Mouse (Mus musculus): ENCODE measurements around the gene Epb41l5. TPM values are rescaled to one million over a fixed set of nuclear protein-coding genes. Genes with fewer than 3 reads are reported as not detected.

Epb41l5 gene
- polyA plus RNA-seq (2012; rRNA removed): 14.5 and 16.4 TPM in 2 replicates

- DNase-seq (ENCODE audit: low read depth): no peak
Observed at GRCm38 (mm10) chr1:119648205-119649111, at the start of gene Epb41l5. Gene Epb41l5, minus strand, starts transcription at chr1:119649000.

DNA sequence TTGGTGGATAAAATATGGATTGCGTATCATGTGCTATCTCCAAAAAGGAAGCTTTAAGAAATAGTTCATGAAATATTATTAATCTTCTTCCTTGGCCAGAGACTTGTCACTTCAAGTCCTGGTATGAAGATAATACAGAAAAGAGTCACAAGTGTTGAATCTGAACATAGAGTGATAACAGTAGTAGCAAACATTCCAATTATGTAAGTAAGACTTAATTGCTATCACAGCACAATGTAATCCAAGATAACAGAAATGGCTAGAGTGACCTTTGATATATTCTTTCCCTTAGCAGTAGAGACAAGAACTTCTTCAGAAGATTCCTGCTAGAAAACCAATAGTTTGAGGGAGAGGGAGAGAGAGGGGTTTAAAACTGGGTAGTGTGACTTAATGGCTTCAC, 48.1 kb upstream of the Epb41l5 start:
- no peak for DNase-seq (ENCODE audit: low read depth)

- no peak for DNase-seq (ENCODE audit: low read depth)
Observed at GRCm38 (mm10) chr1:119685773-119686558, 37.2 kb upstream of the Epb41l5 start.

GRCm38 (mm10) chr1:119681663-119682213, 32.9 kb upstream of the Epb41l5 start:
- no peak for DNase-seq (ENCODE audit: low read depth)

GRCm38 (mm10) chr1:119674984-119675383, 26.2 kb upstream of the Epb41l5 start:
- DNase-seq (ENCODE audit: low read depth): no peak

DNA sequence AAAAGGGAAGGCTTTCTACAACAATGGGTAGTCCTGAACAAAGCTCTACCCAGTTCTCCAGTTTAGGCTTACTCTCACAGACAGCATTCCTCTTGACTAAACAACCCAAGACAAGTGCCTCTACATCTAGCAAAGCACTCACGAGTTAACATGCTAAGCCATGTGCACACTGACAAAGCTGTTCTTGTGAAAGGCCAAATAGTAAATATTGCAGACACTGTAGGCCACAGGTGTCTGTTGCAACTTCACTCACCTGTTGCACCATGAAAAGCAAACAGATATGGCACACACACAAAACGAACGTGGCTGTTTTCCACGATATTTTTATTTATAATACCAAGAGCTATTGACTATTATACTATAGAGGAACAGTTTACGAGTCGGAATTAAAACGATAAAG, 18.1 kb upstream of the Epb41l5 start:
- DNase-seq (ENCODE audit: low read depth): no peak

DNA sequence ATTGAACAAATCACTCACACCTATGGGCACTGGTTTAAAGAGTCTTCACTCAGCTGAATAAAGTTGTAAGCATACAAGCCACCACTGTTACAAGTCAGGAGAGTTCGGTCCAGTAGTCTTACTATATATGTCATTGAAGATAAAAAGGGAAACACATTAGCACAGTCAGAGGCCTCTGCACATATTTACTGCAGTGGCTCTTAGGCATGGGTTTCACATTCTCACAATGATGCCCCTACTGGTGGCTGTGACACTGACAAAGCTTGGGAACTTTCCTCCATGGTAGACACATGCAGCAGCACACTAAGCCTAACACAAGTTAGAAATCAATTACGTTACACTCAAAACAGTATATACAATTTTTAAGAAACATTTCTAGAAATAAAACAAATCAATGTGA, 5.5 kb upstream of the Epb41l5 start:
- no peak for DNase-seq (ENCODE audit: low read depth)

GRCm38 (mm10) chr1:119650386-119650785, 1.6 kb upstream of the Epb41l5 start:
- no peak for DNase-seq (ENCODE audit: low read depth)

DNA sequence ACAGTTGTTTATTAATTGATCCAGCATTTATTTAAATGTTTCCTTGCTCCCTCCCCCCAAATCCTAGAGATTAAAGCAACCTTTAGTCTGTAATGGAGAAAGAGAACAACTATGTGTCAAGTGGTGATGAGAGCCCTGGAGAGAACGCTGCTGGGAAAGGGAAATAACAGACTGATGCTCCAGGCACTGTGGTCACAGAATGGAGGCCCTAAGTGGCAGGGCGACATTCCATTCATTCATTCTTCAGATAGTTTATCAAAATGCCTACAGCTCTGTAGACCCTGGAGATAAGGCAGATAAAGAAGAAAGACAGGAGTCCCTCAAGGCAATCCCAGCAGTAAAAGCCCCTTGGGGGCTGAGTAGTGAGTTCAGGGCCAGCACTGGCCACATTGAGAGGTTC, 827 bp upstream of the Epb41l5 start:
- DNase-seq (ENCODE audit: low read depth): no peak

- DNase-seq (ENCODE audit: low read depth): no peak
Observed at GRCm38 (mm10) chr1:119646356-119646755, 2.4 kb downstream of the Epb41l5 start.

- DNase-seq (ENCODE audit: low read depth): no peak
Observed at GRCm38 (mm10) chr1:119642367-119642766, 6.4 kb downstream of the Epb41l5 start.

GRCm38 (mm10) chr1:119641090-119641812, 7.5 kb downstream of the Epb41l5 start:
- DNase-seq (ENCODE audit: low read depth): no peak

GRCm38 (mm10) chr1:119640006-119640405, 8.8 kb downstream of the Epb41l5 start:
- DNase-seq (ENCODE audit: low read depth): no peak

GRCm38 (mm10) chr1:119637188-119638023, 11.4 kb downstream of the Epb41l5 start:
- DNase-seq (ENCODE audit: low read depth): no peak

DNA sequence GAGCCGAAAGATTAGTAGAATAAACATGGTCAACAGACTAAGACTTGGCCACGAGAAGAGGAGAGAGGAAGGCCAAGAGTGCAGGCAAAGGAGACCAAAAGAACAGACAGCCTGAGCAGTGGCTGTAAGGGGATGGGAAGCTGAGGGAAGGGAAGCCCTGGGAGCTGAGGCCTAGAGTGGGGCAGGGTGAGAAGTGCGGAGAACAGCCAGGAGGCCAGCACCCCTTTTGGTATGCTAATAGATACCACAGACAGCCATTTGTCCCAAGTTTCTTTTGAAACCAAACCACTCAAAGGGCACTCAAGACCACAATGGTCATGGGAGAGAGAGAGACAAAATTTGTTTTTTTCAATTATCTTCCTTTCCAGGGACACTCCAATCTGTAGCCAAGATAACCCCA, 14.1 kb downstream of the Epb41l5 start:
- no peak for DNase-seq (ENCODE audit: low read depth)

- no peak for DNase-seq (ENCODE audit: low read depth)
Observed at GRCm38 (mm10) chr1:119630428-119630827, 18.4 kb downstream of the Epb41l5 start.

GRCm38 (mm10) chr1:119626837-119627236, 22.0 kb downstream of the Epb41l5 start:
- no peak for DNase-seq (ENCODE audit: low read depth)

DNA sequence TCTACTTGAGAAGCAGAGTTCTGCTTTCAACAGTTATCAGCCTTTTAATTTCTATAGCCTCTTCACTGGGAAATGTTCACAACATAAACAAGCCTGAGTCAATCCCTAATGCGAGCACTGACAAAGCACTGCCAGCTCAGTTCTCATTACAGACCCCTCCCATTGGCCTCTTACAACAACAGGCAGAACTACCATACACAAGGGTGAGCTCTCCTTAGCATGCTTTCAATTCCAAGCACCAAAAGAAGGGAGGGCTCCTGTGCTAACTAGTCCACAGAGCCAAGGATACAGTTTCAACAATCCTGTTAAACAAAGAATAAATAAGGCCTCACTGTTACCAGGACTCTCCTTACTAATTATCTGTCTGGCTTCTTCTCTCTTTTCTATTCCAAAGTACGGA, 24.4 kb downstream of the Epb41l5 start:
- DNase-seq (ENCODE audit: low read depth): no peak

DNA sequence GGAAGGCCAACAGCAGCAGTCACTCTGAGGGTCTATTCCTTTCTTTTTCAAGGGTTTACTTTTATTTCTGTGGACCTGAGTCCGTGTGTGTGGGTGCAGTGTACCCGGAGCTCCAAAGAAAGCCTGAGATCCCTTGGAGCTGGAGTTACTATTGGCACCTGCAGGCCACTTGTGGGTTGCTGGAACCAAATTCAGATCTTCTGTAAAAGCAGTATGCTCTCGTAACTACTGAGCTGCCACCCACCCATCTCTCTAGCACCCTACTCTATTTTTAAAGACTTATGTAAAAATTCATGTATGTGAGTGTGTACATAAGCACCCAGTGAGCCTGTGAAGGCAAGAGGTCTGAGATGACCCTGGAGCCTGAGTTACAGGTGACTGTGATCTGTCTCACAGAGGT, 43.4 kb downstream of the Epb41l5 start:
- DNase-seq (ENCODE audit: low read depth): no peak

DNA sequence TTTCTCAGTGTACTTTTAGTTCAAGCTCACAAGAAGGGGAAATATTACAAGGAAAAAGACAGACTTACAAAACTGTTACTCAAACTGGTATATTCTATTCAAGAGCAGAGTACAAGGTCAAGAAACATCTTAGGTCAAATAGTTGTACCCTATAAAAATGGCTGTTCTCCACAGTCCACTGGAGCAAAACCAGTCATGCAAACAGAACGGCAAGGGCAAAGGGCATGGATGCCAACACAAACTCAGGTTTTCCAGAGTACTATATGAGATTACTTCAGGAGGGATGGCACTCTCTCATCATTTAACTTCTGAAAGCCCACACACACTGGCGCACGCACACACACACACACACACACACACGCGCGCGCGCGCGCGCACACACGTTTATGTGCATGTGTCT, 46.4 kb downstream of the Epb41l5 start:
- no peak for DNase-seq (ENCODE audit: low read depth)

GRCm38 (mm10) chr1:119598855-119599254, 49.9 kb downstream of the Epb41l5 start:
- no peak for DNase-seq (ENCODE audit: low read depth)

All from gonadal fat pad, adult 2 months (tissue).